Mouse (Mus musculus) liver, embryonic 14.5 days (tissue): Measurements from ENCODE around the gene Wbp4.
"Not testable (repeated sequence)": the region's sequence is repeated elsewhere in the genome, so short reads cannot be mapped to it uniquely, and the experiment has no call there.

Source experiments
- CTCF ChIP-seq: IDR thresholded peaks from 2 replicates; pipeline ENCODE4 v1.5.1; 2016; ENCODE audit warnings: antibody characterized with exemption, low read depth, control low read depth
- EP300 ChIP-seq: IDR thresholded peaks from 2 replicates; pipeline ENCODE4 v1.6.1; 2016; ENCODE audit warnings: antibody characterized with exemption, low read depth

- TF ChIP-seq CTCF, EP300: not testable (repeated sequence)
These were observed 29.4 kb downstream of the Wbp4 start, which contains the start of gene Kbtbd6 for GRCm38 (mm10) chr14:79451681-79452590.
